Mouse (Mus musculus): Measurements from ENCODE around the gene Plce1. TPM values are rescaled to one million over a fixed set of nuclear protein-coding genes. Genes with fewer than 3 reads are reported as not detected.
A peak's percentile ranks its signal among the peaks of the same experiment; 100 is the strongest.

The Plce1 gene
- total RNA-seq, 4 experiments from 2014 or later: 4.8 to 6.6 (median 6.1) TPM

GRCm38 (mm10) chr19:38706449-38706848, 225.5 kb downstream of the Plce1 start:
- no peak for DNase-seq (ENCODE audit: low spot score in 2 of 2)

DNA sequence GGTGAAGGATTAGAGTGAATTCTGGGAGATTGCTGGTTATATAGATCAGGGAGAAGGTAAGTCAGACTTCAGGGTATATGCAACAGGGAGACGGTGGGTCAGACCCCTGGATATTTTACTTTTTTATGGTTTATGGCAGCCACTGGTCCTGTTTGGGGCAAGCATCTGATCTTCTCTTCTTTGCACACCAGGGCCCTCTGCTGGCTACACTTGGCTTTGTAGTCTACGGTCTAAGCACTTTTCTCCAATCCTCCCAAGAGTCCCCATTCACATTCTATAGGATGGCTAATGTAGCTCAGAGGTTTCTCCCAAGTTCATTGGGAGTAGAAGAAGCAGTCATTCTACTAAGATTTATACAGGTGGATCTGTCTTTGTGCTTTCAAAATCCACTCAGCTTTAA, 228.5 kb downstream of the Plce1 start:
- DNase-seq (ENCODE audit: low spot score in 2 of 2): no peak

DNA sequence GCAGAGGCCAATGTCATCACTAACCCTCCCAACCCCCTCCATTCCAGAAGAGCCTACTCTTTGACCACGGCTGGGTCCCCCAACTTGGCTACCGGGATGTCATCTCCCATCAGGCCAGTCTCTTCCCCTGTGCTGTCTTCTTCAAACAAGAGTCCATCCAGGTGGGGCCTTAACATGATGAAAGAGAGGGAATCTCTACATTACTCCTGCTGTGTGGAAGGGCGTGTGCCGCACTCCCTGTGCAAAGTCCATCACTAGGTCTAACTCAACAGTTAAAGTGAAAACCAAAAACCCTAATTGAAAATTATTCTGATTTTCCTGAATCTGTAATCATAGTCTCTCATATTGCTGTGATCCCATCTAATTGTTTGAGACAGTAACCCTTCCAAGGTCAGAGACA, 240.9 kb downstream of the Plce1 start:
- no peak for DNase-seq (ENCODE audit: low spot score in 2 of 2)

GRCm38 (mm10) chr19:38722982-38723381, 242.1 kb downstream of the Plce1 start:
- DNase-seq (ENCODE audit: low spot score in 2 of 2): no peak

DNA sequence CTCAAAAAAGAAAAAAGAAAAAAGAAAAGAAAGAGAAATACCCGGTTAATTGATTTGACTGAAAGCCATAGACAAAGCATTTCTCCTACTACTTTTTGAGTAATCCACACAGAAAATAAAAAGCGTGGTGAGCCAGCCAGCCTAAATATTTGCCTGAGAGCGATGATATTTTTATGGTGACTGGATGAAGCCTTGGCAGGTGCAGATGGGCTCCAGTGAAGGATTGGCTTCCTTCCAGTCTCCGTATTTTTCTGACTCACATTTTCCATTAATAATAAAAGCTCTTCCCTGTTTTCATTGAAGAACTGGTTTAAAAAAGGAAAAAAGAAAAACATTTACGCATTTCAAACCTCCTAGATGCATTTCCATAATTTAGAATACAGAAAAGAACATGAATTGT, 243.1 kb downstream of the Plce1 start:
- DNase-seq (ENCODE audit: low spot score in 2 of 2): no peak

DNA sequence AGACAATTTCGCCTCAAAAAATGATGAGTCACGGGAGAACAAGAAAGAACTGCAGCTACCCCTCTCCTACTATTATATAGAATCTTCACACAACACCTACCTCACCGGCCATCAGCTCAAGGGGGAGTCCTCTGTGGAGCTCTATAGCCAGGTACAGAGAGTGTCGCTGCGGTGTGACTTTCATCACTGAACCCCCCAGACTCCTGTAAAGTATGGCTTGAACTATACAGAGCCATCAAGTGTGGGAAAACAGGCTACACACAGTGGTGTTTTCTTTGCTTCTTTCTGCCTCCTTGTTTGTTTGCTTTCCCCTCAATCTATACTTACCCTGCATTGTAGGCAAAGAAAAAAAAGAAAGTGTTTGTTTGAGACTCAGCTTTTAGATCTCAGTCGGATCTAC, 247.9 kb downstream of the Plce1 start:
- no peak for DNase-seq (ENCODE audit: low spot score in 2 of 2)

DNA sequence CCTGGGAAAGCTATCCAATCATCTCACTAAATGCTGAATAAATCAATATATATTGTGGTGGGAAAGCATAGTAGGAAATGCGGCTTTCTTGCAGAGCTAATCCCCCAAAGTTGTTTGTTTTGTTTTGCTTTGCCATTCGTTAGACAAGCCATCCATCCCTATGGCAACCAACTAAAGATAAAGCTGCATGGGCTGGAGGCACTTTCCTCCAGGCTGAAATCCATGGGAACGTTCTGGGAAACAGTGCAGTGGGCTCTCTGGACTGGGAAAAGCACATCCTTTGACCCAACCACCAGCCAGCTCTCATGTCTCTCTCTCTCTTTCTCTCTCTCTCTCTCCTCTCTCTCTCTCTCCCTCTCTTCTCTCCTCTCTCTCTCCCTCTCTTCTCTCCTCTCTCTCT, 248.4 kb downstream of the Plce1 start:
- DNase-seq (ENCODE audit: low spot score in 2 of 2): no peak

GRCm38 (mm10) chr19:38744546-38744945, 263.6 kb downstream of the Plce1 start:
- DNase-seq (ENCODE audit: low spot score in 2 of 2): no peak

DNA sequence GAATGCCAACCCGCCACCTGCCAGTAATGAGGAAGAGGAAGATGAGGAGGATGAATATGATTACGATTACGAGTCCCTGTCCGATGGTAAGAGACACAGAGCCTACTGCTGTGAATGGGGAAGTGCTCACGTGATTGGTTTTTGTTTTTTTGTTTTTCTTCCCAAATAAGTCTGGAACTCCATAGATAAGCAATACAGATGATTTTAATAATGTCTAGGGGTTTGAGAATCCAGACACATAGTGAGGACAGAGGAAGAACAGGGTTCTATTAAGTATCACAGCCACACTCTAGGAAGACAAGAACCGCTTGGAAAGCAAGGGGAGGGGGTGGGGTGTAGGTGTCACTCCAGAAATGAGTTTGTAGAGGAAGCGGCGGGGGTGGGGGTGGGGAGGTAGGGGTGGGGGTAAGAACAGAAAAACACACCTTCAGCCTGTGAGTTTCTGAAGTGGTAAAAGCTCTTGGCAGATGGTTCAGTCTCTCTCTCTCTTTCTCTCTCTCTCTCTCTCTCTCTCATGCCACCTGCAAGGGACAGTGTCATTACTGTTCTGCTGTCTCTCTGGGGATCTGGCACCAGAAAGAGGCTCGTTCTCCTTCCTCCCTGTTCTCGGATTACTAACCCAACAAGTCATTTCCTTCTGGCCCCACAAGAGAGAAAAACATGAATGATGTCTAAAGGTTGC, 265.0 kb downstream of the Plce1 start:
- no peak for DNase-seq (ENCODE audit: low spot score in 2 of 2)

GRCm38 (mm10) chr19:38746492-38747014, 265.6 kb downstream of the Plce1 start:
- DNase-seq (ENCODE audit: low spot score in 2 of 2): no peak

DNA sequence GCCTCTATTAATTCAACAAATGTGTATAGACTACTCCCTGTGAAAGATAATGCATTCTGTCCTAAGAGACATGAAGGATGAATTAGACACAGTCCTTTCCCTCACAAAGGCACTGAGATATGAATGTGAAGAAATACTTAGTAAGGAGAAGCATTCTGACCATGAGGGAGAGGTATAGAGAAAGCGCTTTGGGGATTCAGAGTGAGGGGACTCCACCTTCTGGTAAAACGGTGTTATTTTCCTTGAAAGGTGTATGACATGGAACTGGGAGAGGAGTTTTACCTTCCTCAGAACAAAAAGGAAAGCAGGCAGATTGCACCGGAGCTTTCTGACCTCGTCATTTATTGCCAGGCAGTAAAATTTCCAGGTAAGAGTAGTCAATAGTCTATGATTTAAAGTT, 269.3 kb downstream of the Plce1 start:
- no peak for DNase-seq (ENCODE audit: low spot score in 2 of 2)

- no peak for DNase-seq (ENCODE audit: low spot score in 2 of 2)
These were observed 276.3 kb downstream of the Plce1 start for GRCm38 (mm10) chr19:38757161-38757560.

DNA sequence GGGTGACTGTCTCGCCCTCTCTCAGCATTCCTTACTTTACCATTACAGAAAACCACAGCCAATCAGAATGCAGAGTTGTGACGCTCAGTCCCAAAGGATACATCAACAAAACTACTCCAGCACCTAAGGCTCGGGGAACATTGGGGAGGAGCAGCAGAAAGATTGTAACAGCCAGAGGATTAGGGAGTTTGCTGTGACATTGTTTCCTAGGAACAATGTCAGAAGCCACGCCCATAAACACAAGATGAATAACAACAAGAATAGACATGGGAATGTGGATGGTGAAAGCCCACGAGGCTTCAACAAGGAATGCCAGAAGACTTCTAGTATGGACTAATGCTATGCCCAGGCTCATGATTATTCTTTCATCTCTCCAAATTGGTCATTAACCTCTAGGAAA, 277.1 kb downstream of the Plce1 start:
- no peak for DNase-seq (ENCODE audit: low spot score in 2 of 2)

DNA sequence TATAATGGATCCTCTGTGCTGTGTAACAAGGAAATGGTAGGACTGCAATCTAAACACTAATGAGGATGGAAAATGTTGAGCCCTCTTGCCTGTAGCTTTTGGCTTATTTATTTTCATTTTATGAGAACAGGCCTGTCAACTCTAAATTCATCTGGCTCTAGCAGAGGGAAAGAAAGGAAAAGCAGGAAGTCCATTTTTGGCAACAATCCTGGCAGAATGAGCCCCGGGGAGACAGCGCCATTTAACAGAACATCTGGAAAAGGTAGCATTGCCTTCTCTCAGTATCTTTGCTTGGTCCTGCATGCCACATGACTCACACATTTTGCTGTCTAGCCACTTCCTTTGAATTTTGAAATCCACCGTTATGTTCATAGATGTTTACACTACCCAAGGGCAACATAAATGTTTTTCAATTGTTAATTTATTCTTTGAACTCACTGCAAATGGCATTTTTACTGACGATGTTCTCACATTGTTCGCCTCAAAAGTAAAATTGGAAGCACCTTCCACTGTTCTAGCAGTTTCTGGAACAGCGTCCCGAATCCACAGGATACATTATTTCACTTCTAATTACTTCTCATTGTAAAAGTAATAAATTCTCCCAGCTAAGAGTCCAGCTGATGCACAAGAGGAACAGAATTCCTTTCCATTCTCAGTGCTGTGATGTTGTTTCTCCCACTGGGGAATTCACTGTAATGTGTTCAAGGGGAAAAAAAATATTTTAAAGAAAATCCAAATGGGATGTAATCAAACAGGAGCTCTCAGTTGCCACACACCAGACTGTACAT, 278.0 kb downstream of the Plce1 start:
- peak; percentile 12 to 17 for DNase-seq (ENCODE audit: low spot score in 2 of 2)

DNA sequence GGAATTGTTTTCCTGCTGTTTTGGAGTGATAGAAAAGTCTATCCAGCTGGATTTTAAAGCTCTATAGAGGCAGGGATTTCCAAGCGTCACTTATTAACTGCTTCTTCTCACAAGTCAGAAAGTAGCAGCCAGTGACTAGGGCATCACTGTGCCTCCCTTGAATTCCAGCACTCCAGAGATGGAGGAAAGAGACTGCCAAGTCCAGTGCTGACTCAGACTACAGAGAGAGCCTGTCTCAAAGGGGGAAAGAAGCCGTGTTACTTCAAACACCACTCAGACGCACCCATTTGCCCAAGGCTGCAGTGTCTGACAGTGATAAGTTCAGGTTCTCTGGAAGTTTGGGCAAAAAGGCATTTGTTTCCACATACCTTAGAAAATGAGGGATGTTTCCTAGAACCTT, 279.5 kb downstream of the Plce1 start:
- DNase-seq (ENCODE audit: low spot score in 2 of 2): no peak

GRCm38 (mm10) chr19:38766306-38766705, 285.4 kb downstream of the Plce1 start:
- DNase-seq (ENCODE audit: low spot score in 2 of 2): no peak

DNA sequence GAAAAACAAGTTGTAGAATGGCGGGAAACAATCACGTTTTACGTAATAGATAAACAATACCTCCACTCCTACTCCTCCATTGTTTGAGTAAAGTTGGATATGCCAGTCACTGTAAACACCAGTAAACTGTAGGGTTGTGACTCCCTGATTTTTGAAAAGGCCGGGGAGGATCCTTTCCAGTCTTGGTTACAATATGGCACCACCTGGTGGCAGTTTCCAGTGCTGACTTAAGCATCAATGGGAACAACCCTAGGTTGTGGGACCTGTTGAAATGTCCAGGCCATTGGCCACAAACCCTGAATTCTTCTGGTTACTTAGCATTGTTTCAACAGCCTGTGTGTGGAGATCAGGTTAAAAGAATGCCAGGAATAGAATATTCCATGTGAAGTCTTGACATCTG, 294.6 kb downstream of the Plce1 start:
- peak in 1 of 2 experiments; percentile 19 for DNase-seq (ENCODE audit: low spot score in 2 of 2)

GRCm38 (mm10) chr19:38778805-38779204, 297.9 kb downstream of the Plce1 start:
- no peak for DNase-seq (ENCODE audit: low spot score in 2 of 2)

DNA sequence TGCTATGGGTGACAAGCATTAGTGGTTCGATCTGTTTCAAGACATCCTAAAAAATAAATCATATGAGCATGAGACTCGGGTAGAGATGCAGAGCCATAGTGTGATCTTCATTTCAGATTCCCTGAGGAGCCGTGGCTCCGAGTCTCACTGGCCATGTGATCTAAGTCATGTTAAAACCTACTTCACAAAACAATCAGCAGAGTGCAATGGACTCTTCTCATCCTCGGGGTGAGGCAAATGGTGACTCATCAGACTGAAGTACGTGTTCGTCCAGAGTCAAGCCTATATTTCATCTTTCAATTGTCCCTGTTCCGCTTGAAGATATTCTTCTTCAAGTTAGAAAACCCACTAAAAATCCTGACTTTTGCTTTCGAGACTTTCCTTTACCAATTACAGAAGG, 302.6 kb downstream of the Plce1 start:
- no peak for DNase-seq (ENCODE audit: low spot score in 2 of 2)

DNA sequence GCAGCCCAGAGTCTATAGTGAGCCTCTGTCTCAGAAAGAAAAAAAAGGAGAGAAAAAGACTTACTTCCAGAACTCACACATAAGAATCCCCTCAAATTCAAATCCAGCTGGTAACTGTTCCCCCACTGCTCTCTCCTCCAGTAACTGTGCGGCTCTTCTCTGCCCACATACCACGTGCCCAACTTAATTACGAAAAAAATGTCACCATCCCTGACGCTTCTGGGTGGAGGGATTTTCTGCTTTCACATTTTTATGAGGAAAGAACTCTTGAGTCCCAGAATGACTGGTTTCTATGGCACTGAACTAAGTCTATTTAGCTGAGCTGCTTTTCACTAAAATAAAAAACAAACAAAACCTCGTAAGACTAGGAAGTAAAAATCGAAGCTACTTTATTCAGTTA, 306.8 kb downstream of the Plce1 start:
- DNase-seq (ENCODE audit: low spot score in 2 of 2): no peak

DNA sequence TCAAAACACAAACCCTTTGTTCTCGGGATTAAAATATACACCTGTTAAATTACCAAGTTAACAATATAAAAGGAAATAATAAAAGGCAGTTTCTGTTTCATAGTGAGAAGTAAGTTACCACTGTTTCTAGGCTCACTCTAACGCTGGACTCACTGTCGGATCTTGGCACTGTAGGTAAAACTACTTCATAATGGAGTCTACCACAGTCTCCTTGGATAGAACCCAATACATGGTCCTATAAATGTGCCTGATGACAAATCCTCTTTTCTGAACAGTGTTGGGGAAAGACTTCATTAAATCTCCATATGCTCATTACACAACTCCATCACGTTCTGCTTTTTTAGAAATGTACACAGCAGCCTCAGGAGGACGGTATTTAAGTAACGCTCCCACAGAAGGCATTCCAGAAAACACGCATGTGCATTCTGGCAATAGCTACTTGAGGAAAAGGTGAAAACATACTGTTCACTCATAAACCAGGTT, 312.7 kb downstream of the Plce1 start:
- DNase-seq (ENCODE audit: low spot score in 2 of 2): no peak

DNA sequence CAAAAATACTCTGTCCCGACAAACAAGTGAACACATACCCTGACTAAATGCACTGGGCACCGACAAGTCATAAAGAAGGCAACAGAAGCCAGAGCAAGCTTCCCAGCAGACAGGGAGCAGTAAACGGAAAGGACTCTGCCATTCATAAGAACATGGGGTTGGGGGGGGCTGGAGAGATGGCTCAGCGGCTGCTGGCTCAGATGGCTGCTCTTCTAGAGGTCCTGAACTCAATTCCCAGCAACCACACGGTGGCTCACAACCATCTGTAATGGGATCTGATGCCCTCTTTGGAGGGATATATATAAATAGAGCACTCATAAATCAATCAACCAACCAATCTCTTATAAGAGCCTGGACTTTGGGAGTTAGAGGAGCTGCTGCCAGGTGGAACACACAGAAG, 315.6 kb downstream of the Plce1 start:
- peak in 1 of 2 experiments; percentile 28 for DNase-seq (ENCODE audit: low spot score in 2 of 2)

GRCm38 (mm10) chr19:38798291-38798690, 317.4 kb downstream of the Plce1 start:
- DNase-seq (ENCODE audit: low spot score in 2 of 2): no peak

Data from gastrocnemius, adult 8-10 months (tissue).